Mouse (Mus musculus) liver (tissue): ENCODE results near the gene 2210408I21Rik.

Experiments
- DNase-seq: peaks from one replicate; pipeline ENCODE4 v3.0.0-alpha.2; 2020; ENCODE audit warnings: mixed read lengths

2210408I21Rik gene

GRCm38 (mm10) chr13:77278659-77279413 is 143.5 kb downstream of the 2210408I21Rik start:
- DNase-seq: no peak

GRCm38 (mm10) chr13:77295519-77295918 is 160.2 kb downstream of the 2210408I21Rik start:
- no peak for DNase-seq

- DNase-seq: no peak
Observed at GRCm38 (mm10) chr13:77324101-77324500, 188.8 kb downstream of the 2210408I21Rik start.

GRCm38 (mm10) chr13:77326174-77326959 is 191.0 kb downstream of the 2210408I21Rik start:
- no peak for DNase-seq

GRCm38 (mm10) chr13:77342097-77342496 is 206.8 kb downstream of the 2210408I21Rik start:
- no peak for DNase-seq

- no peak for DNase-seq
Observed at GRCm38 (mm10) chr13:77385448-77385970, 250.2 kb downstream of the 2210408I21Rik start.

GRCm38 (mm10) chr13:77386001-77386400 is 250.7 kb downstream of the 2210408I21Rik start:
- DNase-seq: no peak

GRCm38 (mm10) chr13:77388148-77388547 is 252.8 kb downstream of the 2210408I21Rik start:
- no peak for DNase-seq

GRCm38 (mm10) chr13:77389209-77389608 is 253.9 kb downstream of the 2210408I21Rik start:
- no peak for DNase-seq

GRCm38 (mm10) chr13:77396374-77396773 is 261.0 kb downstream of the 2210408I21Rik start:
- DNase-seq: no peak

GRCm38 (mm10) chr13:77396981-77397380 is 261.6 kb downstream of the 2210408I21Rik start:
- no peak for DNase-seq

- DNase-seq: no peak
Observed at GRCm38 (mm10) chr13:77397646-77398045, 262.3 kb downstream of the 2210408I21Rik start.

GRCm38 (mm10) chr13:77398477-77398876 is 263.1 kb downstream of the 2210408I21Rik start:
- DNase-seq: no peak

GRCm38 (mm10) chr13:77400762-77401161 is 265.4 kb downstream of the 2210408I21Rik start:
- no peak for DNase-seq

- no peak for DNase-seq
Observed at GRCm38 (mm10) chr13:77408530-77408929, 273.2 kb downstream of the 2210408I21Rik start.

- DNase-seq: no peak
Observed at GRCm38 (mm10) chr13:77409804-77410203, 274.5 kb downstream of the 2210408I21Rik start.

GRCm38 (mm10) chr13:77412829-77413228 is 277.5 kb downstream of the 2210408I21Rik start:
- DNase-seq: no peak

- no peak for DNase-seq
Observed at GRCm38 (mm10) chr13:77450007-77450567, 314.7 kb downstream of the 2210408I21Rik start.

GRCm38 (mm10) chr13:77470093-77470621 is 334.8 kb downstream of the 2210408I21Rik start:
- DNase-seq: no peak

GRCm38 (mm10) chr13:77476420-77476819 is 341.1 kb downstream of the 2210408I21Rik start:
- DNase-seq: no peak

GRCm38 (mm10) chr13:77478425-77479119 is 343.2 kb downstream of the 2210408I21Rik start:
- no peak for DNase-seq

GRCm38 (mm10) chr13:77489938-77490651 is 354.8 kb downstream of the 2210408I21Rik start:
- no peak for DNase-seq
